Mouse (Mus musculus) heart, postnatal 25 days (tissue): ENCODE data around the gene Secisbp2. TPM values are rescaled to one million over a fixed set of nuclear protein-coding genes. Genes with fewer than 3 reads are reported as not detected.

Experiments used
- DNase-seq: peaks from one replicate; pipeline ENCODE4 v3.0.0; 2022; ENCODE audit warnings: low spot score
- intact Hi-C: fragments of 180-260 bp; cut with DNase I; formaldehyde crosslinking; loops from one replicate; pipeline ENCODE4 v1.15.1; 2025
- total RNA-seq, 2 experiments: library from RNA; stranded (reverse); gene quantifications; 2 replicates each; pipeline ENCODE4 v1.2.3; 2021

Secisbp2 gene
- total RNA-seq, 2 experiments from 2014 or later: 13.9 to 14.6 TPM

DNA sequence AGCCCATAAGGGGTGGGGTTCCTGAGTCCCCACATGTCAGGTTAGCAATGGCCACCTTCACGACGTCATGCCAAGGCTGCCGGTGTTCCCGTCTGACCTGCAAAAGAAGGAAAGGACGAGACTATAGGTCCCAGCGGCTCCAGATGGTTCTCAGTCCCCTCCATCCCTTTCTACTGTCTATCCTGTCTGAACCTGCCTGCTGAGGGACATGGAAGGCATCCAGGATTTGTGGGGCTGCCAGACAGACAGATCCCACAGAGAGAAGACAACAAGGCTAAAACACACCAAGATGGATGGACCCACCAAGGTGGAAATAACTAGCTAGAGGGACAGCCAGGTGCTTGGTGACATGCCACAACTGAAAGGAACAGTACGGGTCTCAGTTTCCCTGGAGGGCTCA is 73.9 kb downstream of the Secisbp2 start:
- DNase-seq: no peak
- intact Hi-C loops: no loop called here

DNA sequence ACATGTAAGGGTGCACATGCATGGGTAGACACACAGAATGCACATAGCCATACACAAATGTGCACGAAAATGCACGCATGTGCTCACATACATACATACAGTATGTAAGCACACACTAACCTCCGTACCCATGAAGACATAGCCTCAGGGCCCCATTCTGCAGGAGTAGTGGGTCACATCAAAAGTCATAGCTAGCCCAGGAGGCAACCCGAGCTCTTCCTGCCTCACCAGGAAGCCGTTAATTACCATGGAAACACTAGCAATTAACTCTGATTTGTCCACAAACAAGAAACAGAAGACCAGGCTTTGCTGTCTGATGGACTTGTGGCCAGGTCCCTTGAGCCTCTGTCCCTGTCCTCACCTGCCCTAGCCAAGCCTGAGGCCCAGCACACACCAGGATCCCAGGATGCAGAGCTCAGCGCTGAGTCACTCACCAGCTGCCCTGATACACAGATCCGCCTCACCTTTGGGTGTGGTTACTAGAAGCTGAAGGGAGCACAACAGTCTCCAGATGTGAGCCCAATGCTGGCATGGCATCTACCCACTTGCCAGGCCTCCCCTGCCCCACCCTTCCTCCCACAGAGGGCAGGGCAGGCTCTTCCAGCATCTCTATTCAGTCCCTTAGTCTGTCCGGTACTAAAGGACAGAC is 74.6 kb downstream of the Secisbp2 start:
- intact Hi-C loops: no loop called here
- no peak for DNase-seq

DNA sequence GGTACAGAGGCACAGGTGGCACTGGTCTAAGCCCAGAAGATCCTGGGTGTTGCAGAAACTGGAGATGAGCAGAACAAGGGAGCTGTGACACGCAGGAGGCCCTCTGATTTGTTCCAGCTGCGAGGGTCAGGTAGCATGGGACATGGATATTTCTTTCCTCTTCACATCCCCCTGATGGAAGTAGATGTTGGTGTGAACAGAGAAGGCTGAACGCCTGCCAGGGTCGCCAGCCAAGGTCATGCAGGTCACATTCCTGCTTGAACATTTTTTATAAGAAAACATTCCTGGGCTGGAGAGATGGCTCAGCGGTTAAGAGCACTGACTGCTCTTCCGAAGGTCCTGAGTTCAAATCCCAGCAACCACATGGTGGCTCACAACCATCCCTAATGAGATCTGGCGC is 75.9 kb downstream of the Secisbp2 start:
- intact Hi-C loops: no loop called here
- no peak for DNase-seq

DNA sequence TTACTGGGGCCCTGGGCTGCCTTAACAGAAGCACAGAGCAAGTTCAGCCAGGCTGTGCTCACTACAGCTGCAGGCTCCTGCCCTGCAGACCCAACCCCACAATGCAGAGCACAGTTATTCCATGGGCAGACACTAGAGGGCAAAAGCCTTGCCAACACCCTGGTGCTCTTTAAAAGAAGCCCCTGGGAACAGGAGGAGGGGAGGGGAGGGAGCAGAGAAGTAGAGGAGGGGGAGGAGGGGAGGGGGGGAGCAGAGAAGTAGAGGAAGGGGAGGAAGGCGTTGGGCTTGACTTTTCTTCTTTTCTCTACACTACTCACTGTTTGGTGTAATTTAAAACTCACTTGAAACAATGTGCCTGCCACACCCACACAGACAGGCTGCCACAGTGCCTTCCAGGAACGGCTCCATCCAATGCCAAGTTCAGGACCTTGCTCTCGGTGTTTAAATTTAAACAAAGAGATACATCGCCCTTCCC is 78.4 kb downstream of the Secisbp2 start:
- intact Hi-C loops: no loop called here
- no peak for DNase-seq

DNA sequence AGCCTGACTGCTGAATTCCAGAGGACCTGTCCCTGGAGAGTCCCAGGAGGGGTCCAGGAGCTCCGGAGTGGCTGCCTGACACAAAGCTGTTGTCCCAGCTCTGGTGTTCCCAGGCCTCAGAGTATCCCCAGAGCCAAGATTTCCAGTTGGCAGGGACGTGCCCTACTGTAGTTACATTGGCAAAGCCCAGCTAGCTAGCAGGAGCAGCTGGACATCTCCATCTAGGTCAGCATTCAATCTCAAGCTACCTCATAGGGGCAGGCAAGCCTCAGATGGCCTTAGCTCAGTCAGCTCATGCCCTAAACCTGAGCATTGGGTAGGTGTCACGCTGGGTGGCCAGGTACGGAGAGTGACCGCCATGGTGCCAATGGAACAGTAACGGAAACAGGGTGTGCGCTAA is 80.0 kb downstream of the Secisbp2 start:
- DNase-seq: no peak
- intact Hi-C loops: no loop called here

DNA sequence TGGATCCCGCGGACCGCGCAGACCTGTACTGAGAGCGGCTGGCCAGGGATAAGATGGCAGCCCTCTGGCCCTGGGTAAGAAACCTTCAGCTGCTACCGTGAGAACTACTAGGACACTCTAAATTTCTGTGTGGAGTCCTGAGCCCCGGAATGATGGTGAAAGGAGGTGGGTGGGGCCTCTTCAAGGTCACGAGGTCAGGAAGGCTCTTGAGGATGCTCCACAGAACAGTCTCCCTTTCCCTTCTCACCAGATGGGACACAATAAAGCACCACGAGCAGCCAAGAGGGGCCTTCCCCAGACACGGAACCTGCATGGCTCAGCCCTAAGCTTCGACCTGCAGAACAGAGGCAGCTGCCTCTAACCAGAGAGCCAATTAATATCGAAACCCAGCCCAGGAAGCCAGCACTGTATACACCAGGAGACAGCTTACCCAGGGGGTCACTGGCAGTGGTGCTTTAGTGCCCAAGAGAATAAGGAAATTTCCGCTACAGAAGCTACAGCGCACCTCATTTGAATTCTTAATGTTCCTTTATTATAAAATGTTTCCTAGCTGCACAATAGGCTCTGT is 80.7 kb downstream of the Secisbp2 start:
- intact Hi-C loops: no loop called here
- DNase-seq: no peak

Other genes starting within 250 kb of the Secisbp2 start
- 10 to 100 TPM; 14.1 to 14.4 TPM for gene S1pr3, start 243.1 kb upstream of the Secisbp2 start, total RNA-seq
- 1 to 10 TPM; 2.3 TPM for gene Shc3, start 82.3 kb upstream of the Secisbp2 start, total RNA-seq
- 1 to 10 TPM; 1.8 to 2.5 TPM for gene Cks2, start 6.5 kb upstream of the Secisbp2 start, total RNA-seq
- gene Sema4d, start 142.1 kb downstream of the Secisbp2 start, total RNA-seq: 10 to 100 TPM; 61.6 to 70.0 TPM
- 10 to 100 TPM; 11.6 to 21.6 TPM for gene Gadd45g, start 195.0 kb downstream of the Secisbp2 start, total RNA-seq